Mouse (Mus musculus) ES-Bruce4 (cell line): ENCODE measurements around the gene Chek2.

Source experiments
- CTCF ChIP-seq: IDR thresholded peaks from one replicate; pipeline ENCODE4 v1.8.1; 2011; ENCODE audit warnings: low read depth, low read length
- EP300 ChIP-seq: IDR thresholded peaks from 2 replicates; pipeline ENCODE4 v1.6.1; 2011; ENCODE audit warnings: low read depth, low read length; ENCODE audit not compliant: insufficient read depth
- POLR2A ChIP-seq: IDR thresholded peaks from one replicate; pipeline ENCODE4 v1.8.1; 2011; ENCODE audit warnings: low read length; ENCODE audit not compliant: insufficient read depth

GRCm38 (mm10) chr5:110869242-110869669, 29.5 kb downstream of the Chek2 start:
- TF ChIP-seq POLR2A (no peak), CTCF (no peak), EP300 (no peak)
